24 mouse cellular contexts compared by ENCODE assay signal in genomic region chr5:73731423-73731822, GRCm38 (mm10).
DNase-seq lines count a peak whose midpoint lies in the region; ATAC-seq lines count a peak whose summit lies in the region.
"Had no signal": no experiment of that assay in that cellular context is flagged by ENCODE, and none has a peak within 500 bp of the region (broad histone marks: within the 10 kb centered on the region; RNA-seq: fewer than 3 reads in every experiment).

No protein-coding gene starts in this region.

- no peaks in the 10 kb centered on the region for H3K9me3 ChIP-seq in forebrain, embryonic 10.5 days
- H3K9me3 ChIP-seq in forebrain, embryonic 14.5 days (replicated peaks; ENCODE audit: control insufficient read depth, low read length) = no peaks in the 10 kb centered on the region
- H3K9me3 ChIP-seq in limb, embryonic 10.5 days (replicated peaks) = no peaks in the 10 kb centered on the region
- H3K9me3 ChIP-seq: heart, embryonic 15.5 days; liver, embryonic 12.5 days; midbrain, embryonic 10.5 days had no signal

- DNase-seq in forebrain, embryonic 10.5 days (ENCODE audit: extremely low spot score, low spot score) = no peak
- DNase-seq in forebrain, embryonic 14.5 days (ENCODE audit: low spot score) = no peak
- DNase-seq in lung, postnatal 25 days (ENCODE audit: low spot score) = peak; percentile 8
- DNase-seq in lung, postnatal 4 days = no peak
- DNase-seq in limb, embryonic 10.5 days (ENCODE audit: low spot score) = no peak
- no peak for DNase-seq in frontal cortex, postnatal 10 days (ENCODE audit: low spot score in 2 of 2)
- DNase-seq in embryo, embryonic 10.5 days (ENCODE audit: low spot score) = no peak
- DNase-seq: adrenal gland, adult 2 months; cerebellum, adult 11-12 months; cerebellum, postnatal 36 days; gastrocnemius, postnatal 36 days; heart, postnatal 36 days; lung, adult 2 months; lung, postnatal 36 days; thymus, adult 2 months; thymus, postnatal 4 days had no signal

- H3K36me3 ChIP-seq in forebrain, embryonic 10.5 days (replicated peaks) = no peaks in the 10 kb centered on the region
- no peaks in the 10 kb centered on the region for H3K36me3 ChIP-seq in forebrain, embryonic 14.5 days (ENCODE audit: control insufficient read depth, insufficient read depth, low read length)
- H3K36me3 ChIP-seq in limb, embryonic 10.5 days = no peaks in the 10 kb centered on the region
- H3K36me3 ChIP-seq: heart, embryonic 15.5 days; liver, embryonic 12.5 days; midbrain, embryonic 10.5 days had no signal

- H3K4me3 ChIP-seq in forebrain, embryonic 10.5 days = no peak overlapping the region
- H3K4me3 ChIP-seq in forebrain, embryonic 14.5 days (ENCODE audit: low read depth, low read length) = no peak overlapping the region
- no peak overlapping the region for H3K4me3 ChIP-seq in limb, embryonic 10.5 days
- H3K4me3 ChIP-seq: heart, embryonic 15.5 days; liver, embryonic 12.5 days; midbrain, embryonic 10.5 days had no signal

- peaks cover 34% of the 10 kb centered on the region for H3K4me1 ChIP-seq in forebrain, embryonic 10.5 days
- no peaks in the 10 kb centered on the region for H3K4me1 ChIP-seq in forebrain, embryonic 14.5 days (ENCODE audit: control insufficient read depth, insufficient read depth, low read length)
- H3K4me1 ChIP-seq in limb, embryonic 10.5 days = peaks cover 62% of the 10 kb centered on the region
- H3K4me1 ChIP-seq: heart, embryonic 15.5 days; liver, embryonic 12.5 days had no signal

- no peak overlapping the region for H3K9ac ChIP-seq in forebrain, embryonic 14.5 days (ENCODE audit: low read length)
- H3K9ac ChIP-seq: heart, embryonic 15.5 days; hindbrain, embryonic 14.5 days; liver, embryonic 12.5 days had no signal

- WGBS in forebrain, embryonic 10.5 days = 58% methylated on average over 9 of the region's 9 CpGs
- 43% methylated on average over 9 of the region's 9 CpGs for WGBS in forebrain, embryonic 14.5 days
- WGBS in limb, embryonic 10.5 days = 50% methylated on average over 9 of the region's 9 CpGs

- H3K4me2 ChIP-seq in forebrain, embryonic 14.5 days (ENCODE audit: low read length) = no peak overlapping the region
- H3K4me2 ChIP-seq: heart, embryonic 15.5 days; hindbrain, embryonic 14.5 days; liver, embryonic 12.5 days had no signal

- peaks cover 18% of the 10 kb centered on the region; the same call in 1 of the 2 replicates for H3K27me3 ChIP-seq in forebrain, embryonic 10.5 days (ENCODE audit: poor library complexity, severe bottlenecking)
- H3K27me3 ChIP-seq in forebrain, embryonic 14.5 days (replicated peaks; ENCODE audit: control insufficient read depth, insufficient read depth, low read length) = no peaks in the 10 kb centered on the region
- no peaks in the 10 kb centered on the region for H3K27me3 ChIP-seq in limb, embryonic 10.5 days (ENCODE audit: low read depth, poor library complexity, severe bottlenecking)
- H3K27me3 ChIP-seq: heart, embryonic 15.5 days; liver, embryonic 12.5 days had no signal

- no peak for ATAC-seq in forebrain, embryonic 14.5 days
- ATAC-seq: CD4-positive, CD25-positive, alpha-beta regulatory T cell, adult 4 months; inflammation-experienced regulatory T-cells, adult 6 months; liver, embryonic 12.5 days; Patski had no signal

- 0 out of 2 replicates have a peak overlapping the region, but pooled peaks have one; percentile 20 for H3K27ac ChIP-seq in forebrain, embryonic 10.5 days
- H3K27ac ChIP-seq in forebrain, embryonic 14.5 days (ENCODE audit: low read depth, low read length) = no peak overlapping the region
- peak overlapping the region; percentile 81 for H3K27ac ChIP-seq in limb, embryonic 10.5 days
- H3K27ac ChIP-seq: heart, embryonic 15.5 days; hindbrain, embryonic 14.5 days; liver, embryonic 12.5 days; midbrain, embryonic 10.5 days; stomach, postnatal 0 days had no signal
